Mouse (Mus musculus) spleen, adult 2 months (tissue): ENCODE data around the gene Cdkl1. TPM values are rescaled to one million over a fixed set of nuclear protein-coding genes. Genes with fewer than 3 reads are reported as not detected.

Experiments used
- DNase-seq, 2 experiments: peaks; one replicate each; pipeline versions ENCODE4 v3.0.0 to v3.0.0-alpha.2; 2012 to 2021; ENCODE audit warnings: low spot score in 2 of 2, low read depth in 1 of 2
- H3K27ac ChIP-seq: fragments of 200-500 bp; 2 replicates; pipeline ENCODE4 v1.5.1; 2012; ENCODE audit warnings: low read length, inconsistent platforms; ENCODE audit not compliant: insufficient read depth
- H3K27me3 ChIP-seq: fragments of 200-500 bp; 2 replicates; pipeline ENCODE4 v1.6.1; 2012; ENCODE audit warnings: mild to moderate bottlenecking, moderate library complexity, low read length, inconsistent platforms; ENCODE audit not compliant: control insufficient read depth, insufficient read depth
- H3K36me3 ChIP-seq: fragments of 200-500 bp; 2 replicates; pipeline ENCODE4 v1.6.1; 2012; ENCODE audit warnings: mild to moderate bottlenecking, low read length, inconsistent platforms; ENCODE audit not compliant: control insufficient read depth, insufficient read depth
- H3K4me1 ChIP-seq: fragments of 200-500 bp; 2 replicates; pipeline ENCODE4 v1.6.1; 2011; ENCODE audit warnings: inconsistent platforms; ENCODE audit not compliant: control insufficient read depth, insufficient read depth, insufficient read length
- H3K4me3 ChIP-seq: fragments of 200-500 bp; 2 replicates; pipeline ENCODE4 v1.5.1; 2011; ENCODE audit warnings: mild to moderate bottlenecking, inconsistent platforms; ENCODE audit not compliant: insufficient read depth, insufficient read length; ENCODE audit errors: extremely low read depth
- CTCF ChIP-seq: fragments of 200-500 bp; IDR thresholded peaks from 2 replicates; pipeline ENCODE4 v1.5.1; 2011; ENCODE audit warnings: mild to moderate bottlenecking, inconsistent platforms; ENCODE audit not compliant: insufficient read depth, insufficient read length, insufficient replicate concordance; ENCODE audit errors: extremely low read depth
- POLR2A ChIP-seq: fragments of 200-500 bp; IDR thresholded peaks from 2 replicates; pipeline ENCODE4 v1.6.1; 2011; ENCODE audit warnings: low read depth, low read length, inconsistent platforms
- WGBS: fragments of 180-500 bp; shearing (Covaris S2); methylation state at CpG from one replicate; pipeline ENCODE4 v1.1.7; 2018; 5-methylcytosine and 5-hydroxymethylcytosine counted together
- polyA plus RNA-seq: library from polyadenylated mRNA; depleted of rRNA; stranded (reverse); fragments of >200 nt; gene quantifications from 2 replicates; pipeline ENCODE4 v1.2.3, GENCODE M21; 2012

The Cdkl1 gene
- polyA plus RNA-seq, 1 experiment: 2.7 TPM

- TF ChIP-seq CTCF (no peak), POLR2A (no peak)
- Histone ChIP-seq H3K27ac (no peak overlapping the region), H3K36me3 (no peaks in the 10 kb centered on the region), H3K27me3 (no peaks in the 10 kb centered on the region), H3K4me1 (no peaks in the 10 kb centered on the region), H3K4me3 (no peak overlapping the region)
- DNase-seq: no peak
- 80% methylated on average over 6 of the region's 6 CpGs for WGBS
Measured at GRCm38 (mm10) chr12:69760014-69760413, 31.1 kb downstream of the Cdkl1 start.

- no peak overlapping the region for H3K27ac ChIP-seq
- 42% methylated on average over 7 of the region's 7 CpGs for WGBS
- no peaks in the 10 kb centered on the region for H3K27me3 ChIP-seq
- DNase-seq: no peak
- no peak overlapping the region for H3K4me3 ChIP-seq
- H3K36me3 ChIP-seq: no peaks in the 10 kb centered on the region
- TF ChIP-seq CTCF (no peak), POLR2A (no peak)
- no peaks in the 10 kb centered on the region for H3K4me1 ChIP-seq
Measured at GRCm38 (mm10) chr12:69759267-69759885, 31.7 kb downstream of the Cdkl1 start.

- no peak for TF ChIP-seq POLR2A
- no peak for TF ChIP-seq CTCF
- H3K27me3 ChIP-seq: no peaks in the 10 kb centered on the region
- no peak for DNase-seq
- peak overlapping the region; percentile 36; the same call in 1 of the 2 replicates for H3K27ac ChIP-seq
- no peak overlapping the region for H3K4me3 ChIP-seq
- 27% methylated on average over 22 of the region's 22 CpGs for WGBS
- H3K36me3 ChIP-seq: no peaks in the 10 kb centered on the region
- no peaks in the 10 kb centered on the region for H3K4me1 ChIP-seq
Measured at GRCm38 (mm10) chr12:69758221-69759185, 32.6 kb downstream of the Cdkl1 start.

- TF ChIP-seq CTCF (peak; percentile 95), POLR2A (no peak)
- H3K27me3 ChIP-seq: no peaks in the 10 kb centered on the region
- no peak overlapping the region for H3K4me3 ChIP-seq
- H3K36me3 ChIP-seq: no peaks in the 10 kb centered on the region
- no peaks in the 10 kb centered on the region for H3K4me1 ChIP-seq
- peak; percentile 45 to 75 for DNase-seq
- H3K27ac ChIP-seq: peak overlapping the region; percentile 73
- WGBS: 21% methylated on average over 22 of the region's 22 CpGs
Measured at GRCm38 (mm10) chr12:69757418-69758141, 33.5 kb downstream of the Cdkl1 start.

- Histone ChIP-seq H3K27me3 (no peaks in the 10 kb centered on the region), H3K36me3 (no peaks in the 10 kb centered on the region), H3K4me3 (no peak overlapping the region), H3K27ac (no peak overlapping the region), H3K4me1 (no peaks in the 10 kb centered on the region)
- no peak for DNase-seq
- 89% methylated on average over 5 of the region's 5 CpGs for WGBS
- TF ChIP-seq POLR2A: no peak
- TF ChIP-seq CTCF: no peak
Measured at GRCm38 (mm10) chr12:69756015-69756414, 35.1 kb downstream of the Cdkl1 start.

GRCm38 (mm10) chr12:69753936-69754335 lies 37.1 kb downstream of the Cdkl1 start:
- Histone ChIP-seq H3K4me3 (no peak overlapping the region), H3K36me3 (no peaks in the 10 kb centered on the region), H3K27me3 (no peaks in the 10 kb centered on the region), H3K4me1 (no peaks in the 10 kb centered on the region), H3K27ac (no peak overlapping the region)
- WGBS: 77% methylated on average over 5 of the region's 5 CpGs
- TF ChIP-seq POLR2A: no peak
- no peak for TF ChIP-seq CTCF
- no peak for DNase-seq

GRCm38 (mm10) chr12:69751864-69752341 lies 39.2 kb downstream of the Cdkl1 start:
- Histone ChIP-seq H3K36me3 (no peaks in the 10 kb centered on the region), H3K27ac (no peak overlapping the region), H3K4me3 (no peak overlapping the region), H3K4me1 (no peaks in the 10 kb centered on the region), H3K27me3 (no peaks in the 10 kb centered on the region)
- no peak for DNase-seq
- TF ChIP-seq POLR2A (no peak), CTCF (no peak)
- WGBS: 66% methylated on average over 10 of the region's 10 CpGs
